Mouse (Mus musculus): ENCODE measurements around the gene Gpm6a.

Gene Gpm6a

GRCm38 (mm10) chr8:54954741-54955455, at the start of gene Gpm6a:
Gpm6a (plus strand) TSS chr8:54954843.
- DNase-seq (ENCODE audit: low read depth), result no peak

- DNase-seq (ENCODE audit: low read depth), result no peak
These were observed 41.8 kb upstream of the Gpm6a start for GRCm38 (mm10) chr8:54912891-54913290.

- DNase-seq (ENCODE audit: low read depth), result no peak
These were observed 36.9 kb upstream of the Gpm6a start for GRCm38 (mm10) chr8:54917710-54918109.

GRCm38 (mm10) chr8:54922160-54922855, 32.3 kb upstream of the Gpm6a start:
- DNase-seq (ENCODE audit: low read depth), result no peak

GRCm38 (mm10) chr8:54924936-54925335, 29.7 kb upstream of the Gpm6a start:
- DNase-seq (ENCODE audit: low read depth), result peak; percentile 59

GRCm38 (mm10) chr8:54932306-54932705, 22.3 kb upstream of the Gpm6a start:
- no peak for DNase-seq (ENCODE audit: low read depth)

GRCm38 (mm10) chr8:54953351-54953750, 1.3 kb upstream of the Gpm6a start:
- DNase-seq (ENCODE audit: low read depth), result no peak

- no peak for DNase-seq (ENCODE audit: low read depth)
These were observed 613 bp upstream of the Gpm6a start for GRCm38 (mm10) chr8:54954030-54954429.

GRCm38 (mm10) chr8:54955456-54955800, 785 bp downstream of the Gpm6a start:
- no peak for DNase-seq (ENCODE audit: low read depth)

GRCm38 (mm10) chr8:54955935-54956573, 1.4 kb downstream of the Gpm6a start:
- no peak for DNase-seq (ENCODE audit: low read depth)

- DNase-seq (ENCODE audit: low read depth), result no peak
These were observed 2.1 kb downstream of the Gpm6a start for GRCm38 (mm10) chr8:54956787-54957186.

GRCm38 (mm10) chr8:54957506-54957905, 2.9 kb downstream of the Gpm6a start:
- no peak for DNase-seq (ENCODE audit: low read depth)

- DNase-seq (ENCODE audit: low read depth), result no peak
These were observed 6.9 kb downstream of the Gpm6a start for GRCm38 (mm10) chr8:54961571-54961970.

GRCm38 (mm10) chr8:54975020-54975419, 20.4 kb downstream of the Gpm6a start:
- DNase-seq (ENCODE audit: low read depth), result no peak

GRCm38 (mm10) chr8:54975506-54975905, 20.9 kb downstream of the Gpm6a start:
- no peak for DNase-seq (ENCODE audit: low read depth)

GRCm38 (mm10) chr8:54975927-54976326, 21.3 kb downstream of the Gpm6a start:
- DNase-seq (ENCODE audit: low read depth), result no peak

- DNase-seq (ENCODE audit: low read depth), result no peak
These were observed 22.0 kb downstream of the Gpm6a start for GRCm38 (mm10) chr8:54976663-54977062.

- DNase-seq (ENCODE audit: low read depth), result no peak
These were observed 32.1 kb downstream of the Gpm6a start for GRCm38 (mm10) chr8:54986791-54987190.

GRCm38 (mm10) chr8:54989093-54989492, 34.5 kb downstream of the Gpm6a start:
- DNase-seq (ENCODE audit: low read depth), result no peak

- DNase-seq (ENCODE audit: low read depth), result no peak
These were observed 37.4 kb downstream of the Gpm6a start for GRCm38 (mm10) chr8:54991840-54992609.

- no peak for DNase-seq (ENCODE audit: low read depth)
These were observed 41.0 kb downstream of the Gpm6a start for GRCm38 (mm10) chr8:54995662-54996061.

- no peak for DNase-seq (ENCODE audit: low read depth)
These were observed 47.8 kb downstream of the Gpm6a start for GRCm38 (mm10) chr8:55002398-55002797.
